Mouse (Mus musculus): ENCODE measurements around the gene Tmem255b. TPM values are rescaled to one million over a fixed set of nuclear protein-coding genes. Genes with fewer than 3 reads are reported as not detected.

The Tmem255b gene
- polyA plus RNA-seq, 1 experiment = not detected

DNA sequence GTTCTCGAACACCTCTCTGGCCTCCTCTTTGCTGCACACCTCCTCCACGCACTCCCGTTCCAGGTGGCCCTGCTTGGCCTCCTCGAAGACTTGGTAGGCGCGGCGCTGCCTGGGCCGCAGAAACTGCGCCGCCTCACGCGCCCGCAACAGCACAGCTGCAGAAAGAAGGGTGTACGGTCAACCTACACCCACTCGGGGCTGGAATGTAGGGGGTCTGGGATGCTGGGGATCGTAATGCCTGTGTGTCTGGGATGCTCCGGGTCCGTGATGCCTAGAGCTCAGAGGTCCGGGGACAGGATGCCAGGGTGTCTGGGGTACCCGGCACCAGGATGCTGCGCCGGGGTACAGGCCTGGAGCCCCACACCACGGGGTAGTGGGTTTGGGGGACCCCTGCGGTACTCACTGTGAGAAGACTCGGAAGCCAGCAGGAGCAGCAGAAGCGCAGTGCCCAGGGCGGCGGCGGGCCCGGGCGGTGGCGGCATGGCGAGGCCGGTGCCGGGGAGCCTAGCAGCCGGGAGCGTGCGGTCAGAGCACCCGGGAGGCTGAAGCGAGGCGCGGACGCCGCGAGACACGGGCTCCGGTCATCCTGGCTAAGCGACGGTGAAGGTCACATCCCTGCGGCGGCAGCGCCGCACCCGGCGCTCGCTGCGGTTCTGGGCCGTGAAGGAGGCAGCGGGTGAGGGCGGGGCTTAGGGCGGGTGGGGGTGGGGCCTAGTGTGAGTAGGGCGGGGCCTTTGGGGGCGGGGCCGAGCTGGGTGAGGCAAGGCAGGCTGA is 59.1 kb downstream of the Tmem255b start, which contains the start of gene Gas6:
TSS of gene Gas6 (minus strand) at position 633 of the 774 bp plus-strand sequence.
- Histone ChIP-seq H3K9ac (ENCODE audit: low read depth, poor library complexity, severe bottlenecking) (peak within 1 kb of the TSS; percentile 76), H3K36me3 (ENCODE audit: control insufficient read depth, insufficient read depth, low read length, poor library complexity, severe bottlenecking) (no peaks in the 10 kb centered on the region), H3K27me3 (ENCODE audit: control insufficient read depth, insufficient read depth, low read length, poor library complexity, severe bottlenecking) (peaks cover 3% of the 10 kb centered on the region; the same call in 1 of the 2 replicates), H3K4me3 (ENCODE audit: low read depth, low read length) (peak within 1 kb of the TSS; percentile 58), H3K27ac (ENCODE audit: insufficient read depth, low read length) (no peak within 1 kb of the TSS), H3K4me1 (ENCODE audit: control insufficient read depth, insufficient read depth, low read length) (peaks cover 4% of the 10 kb centered on the region), H3K9me3 (replicated peaks; ENCODE audit: control insufficient read depth, insufficient read depth, low read length, poor library complexity, severe bottlenecking) (no peaks in the 10 kb centered on the region)
- TF ChIP-seq POLR2A (IDR thresholded peaks at IDR 0.05; ENCODE audit: insufficient read depth, low read length) = peak; percentile 28
- no peak for TF ChIP-seq EP300 (IDR thresholded peaks at IDR 0.05; ENCODE audit: insufficient read depth, low read depth, low read length)

DNA sequence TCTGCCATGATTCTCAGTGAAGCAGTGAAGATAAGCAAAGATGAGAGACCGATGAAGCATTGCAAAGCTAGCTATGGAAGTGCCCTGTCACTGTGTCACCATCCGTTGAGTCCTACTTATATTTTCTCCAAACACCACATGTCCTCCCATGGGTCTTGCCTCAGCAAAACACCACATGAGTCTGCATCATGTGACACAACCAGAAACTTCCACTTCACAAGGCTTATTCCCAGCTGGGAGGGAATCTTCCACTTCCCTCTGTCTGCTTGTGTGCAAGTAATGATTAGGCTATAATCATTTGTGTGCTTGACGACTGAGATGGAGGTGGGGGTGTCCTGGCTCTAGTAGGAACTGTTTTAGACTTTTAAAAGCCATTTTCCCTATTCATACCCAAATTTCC is 66.2 kb downstream of the Tmem255b start:
- TF ChIP-seq POLR2A (IDR thresholded peaks at IDR 0.05; ENCODE audit: insufficient read depth, low read length) (no peak), EP300 (IDR thresholded peaks at IDR 0.05; ENCODE audit: insufficient read depth, low read depth, low read length) (no peak), CTCF (IDR thresholded peaks at IDR 0.05; ENCODE audit: low read depth, low read length) (no peak)
- H3K27ac ChIP-seq (ENCODE audit: insufficient read depth, low read length) = no peak overlapping the region
- H3K4me3 ChIP-seq (ENCODE audit: low read depth, low read length) = no peak overlapping the region

DNA sequence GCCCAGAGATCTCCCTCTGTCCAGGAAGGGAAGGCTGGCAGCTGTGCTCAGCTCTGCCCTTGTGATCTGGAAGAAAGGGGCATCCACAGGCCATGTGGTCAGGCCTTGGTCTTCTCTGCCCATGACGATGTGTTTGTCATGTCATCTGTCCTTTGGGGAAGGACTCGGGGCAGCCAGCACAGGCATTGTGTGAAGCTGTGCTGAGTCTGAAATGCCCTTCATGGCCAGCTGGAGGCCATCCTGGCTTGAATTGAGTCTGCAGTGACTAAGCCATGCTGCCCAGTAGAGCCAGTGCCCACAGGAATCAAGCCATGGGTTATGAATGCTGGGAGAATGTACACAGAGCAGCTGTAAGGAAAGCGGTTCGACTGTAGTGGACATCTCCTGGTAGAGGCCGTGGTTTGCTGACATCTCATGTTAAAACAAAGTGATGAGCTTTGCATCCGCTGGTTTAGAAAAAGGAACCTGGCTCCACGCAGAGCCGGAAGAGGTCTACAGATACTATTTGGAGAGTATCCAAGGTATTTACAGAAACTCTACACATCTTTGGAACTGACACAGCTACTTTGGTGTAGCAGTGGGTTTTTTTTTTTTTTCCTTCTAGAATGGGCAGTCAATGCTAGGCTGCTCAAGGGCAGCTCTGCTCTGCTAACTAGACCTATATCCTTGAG is 69.1 kb downstream of the Tmem255b start:
- Histone ChIP-seq H3K4me1 (ENCODE audit: control insufficient read depth, insufficient read depth, low read length) (no peaks in the 10 kb centered on the region), H3K27me3 (ENCODE audit: control insufficient read depth, insufficient read depth, low read length, poor library complexity, severe bottlenecking) (no peaks in the 10 kb centered on the region), H3K4me3 (ENCODE audit: low read depth, low read length) (no peak overlapping the region), H3K36me3 (ENCODE audit: control insufficient read depth, insufficient read depth, low read length, poor library complexity, severe bottlenecking) (no peaks in the 10 kb centered on the region), H3K9me3 (replicated peaks; ENCODE audit: control insufficient read depth, insufficient read depth, low read length, poor library complexity, severe bottlenecking) (no peaks in the 10 kb centered on the region), H3K27ac (ENCODE audit: insufficient read depth, low read length) (no peak overlapping the region), H3K9ac (ENCODE audit: low read depth, poor library complexity, severe bottlenecking) (no peak overlapping the region)
- TF ChIP-seq POLR2A (IDR thresholded peaks at IDR 0.05; ENCODE audit: insufficient read depth, low read length) = no peak
- TF ChIP-seq EP300 (IDR thresholded peaks at IDR 0.05; ENCODE audit: insufficient read depth, low read depth, low read length) = no peak
- no peak for TF ChIP-seq CTCF (IDR thresholded peaks at IDR 0.05; ENCODE audit: low read depth, low read length)

More for the DNA sequence above, 66.2 kb downstream of the Tmem255b start:
- H3K27me3 ChIP-seq (ENCODE audit: control insufficient read depth, insufficient read depth, low read length, poor library complexity, severe bottlenecking) = no peaks in the 10 kb centered on the region
- no peaks in the 10 kb centered on the region for H3K9me3 ChIP-seq (replicated peaks; ENCODE audit: control insufficient read depth, insufficient read depth, low read length, poor library complexity, severe bottlenecking)
- no peaks in the 10 kb centered on the region for H3K36me3 ChIP-seq (ENCODE audit: control insufficient read depth, insufficient read depth, low read length, poor library complexity, severe bottlenecking)
- no peaks in the 10 kb centered on the region for H3K4me1 ChIP-seq (ENCODE audit: control insufficient read depth, insufficient read depth, low read length)
- no peak overlapping the region for H3K9ac ChIP-seq (ENCODE audit: low read depth, poor library complexity, severe bottlenecking)

DNA sequence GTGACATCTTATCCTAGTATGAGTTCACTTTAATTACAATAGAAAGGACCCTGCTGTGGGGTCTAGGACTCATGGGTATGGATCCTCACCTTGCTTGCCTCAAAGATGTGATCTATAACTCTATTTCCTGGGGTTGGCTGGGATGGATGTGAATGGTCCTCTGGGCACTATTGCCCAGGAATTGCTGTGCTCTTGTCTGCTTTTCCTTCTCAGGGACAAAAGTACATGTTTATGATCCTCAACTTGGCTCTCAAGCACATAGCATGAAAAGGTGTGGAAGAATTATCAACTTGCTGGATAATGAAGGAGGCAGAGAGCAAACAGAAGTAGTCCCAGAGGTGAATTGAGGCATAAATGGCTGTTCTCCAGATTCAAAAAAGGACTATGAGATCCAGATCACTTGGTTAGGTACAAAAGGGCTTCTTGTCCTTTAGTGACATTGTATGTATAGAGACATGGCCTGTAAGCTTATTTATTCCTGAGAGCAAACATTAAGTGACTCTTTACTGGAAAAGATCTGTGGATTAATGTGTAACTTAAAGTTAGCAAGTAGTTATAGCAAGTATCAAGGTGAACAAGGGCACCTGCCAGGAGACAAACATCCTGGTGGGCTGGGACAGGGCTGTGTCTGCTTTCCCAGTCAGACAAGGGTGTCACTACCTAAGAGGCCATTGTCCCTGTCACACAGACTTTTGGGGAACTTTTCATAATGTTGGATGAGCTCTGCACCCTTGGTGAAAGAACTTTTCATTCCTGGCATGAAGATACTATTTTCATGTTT is 70.1 kb downstream of the Tmem255b start:
- Histone ChIP-seq H3K27me3 (ENCODE audit: control insufficient read depth, insufficient read depth, low read length, poor library complexity, severe bottlenecking) (no peaks in the 10 kb centered on the region), H3K9ac (ENCODE audit: low read depth, poor library complexity, severe bottlenecking) (no peak overlapping the region), H3K4me1 (ENCODE audit: control insufficient read depth, insufficient read depth, low read length) (no peaks in the 10 kb centered on the region), H3K36me3 (ENCODE audit: control insufficient read depth, insufficient read depth, low read length, poor library complexity, severe bottlenecking) (no peaks in the 10 kb centered on the region), H3K27ac (ENCODE audit: insufficient read depth, low read length) (no peak overlapping the region), H3K4me3 (ENCODE audit: low read depth, low read length) (no peak overlapping the region), H3K9me3 (replicated peaks; ENCODE audit: control insufficient read depth, insufficient read depth, low read length, poor library complexity, severe bottlenecking) (no peaks in the 10 kb centered on the region)
- TF ChIP-seq CTCF (IDR thresholded peaks at IDR 0.05; ENCODE audit: low read depth, low read length) (no peak), EP300 (IDR thresholded peaks at IDR 0.05; ENCODE audit: insufficient read depth, low read depth, low read length) (no peak), POLR2A (IDR thresholded peaks at IDR 0.05; ENCODE audit: insufficient read depth, low read length) (no peak)

DNA sequence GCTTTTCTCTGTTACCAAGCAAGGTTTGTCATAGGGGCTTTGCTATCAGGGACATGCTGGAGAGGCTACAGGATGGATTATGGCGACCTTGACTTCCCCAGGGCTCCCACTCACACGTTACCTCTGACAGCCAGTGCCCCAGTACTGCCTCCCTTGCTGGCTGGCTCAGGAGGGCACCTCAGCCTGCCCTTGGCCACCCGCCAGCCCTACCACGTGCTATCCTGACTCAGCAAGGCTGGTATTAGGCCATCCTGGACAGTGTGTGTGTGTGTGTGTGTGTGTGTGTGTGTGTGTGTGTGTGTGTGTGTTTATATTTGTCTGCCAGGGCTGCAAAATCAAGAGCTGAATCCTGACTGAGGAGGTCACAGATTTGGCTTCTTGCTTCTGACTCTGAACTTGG is 71.9 kb downstream of the Tmem255b start:
- Histone ChIP-seq H3K27ac (ENCODE audit: insufficient read depth, low read length) (no peak overlapping the region), H3K27me3 (ENCODE audit: control insufficient read depth, insufficient read depth, low read length, poor library complexity, severe bottlenecking) (no peaks in the 10 kb centered on the region), H3K9me3 (replicated peaks; ENCODE audit: control insufficient read depth, insufficient read depth, low read length, poor library complexity, severe bottlenecking) (no peaks in the 10 kb centered on the region)

More for the DNA sequence above, 71.9 kb downstream of the Tmem255b start:
- H3K4me3 ChIP-seq (ENCODE audit: low read depth, low read length) = no peak overlapping the region
- no peaks in the 10 kb centered on the region for H3K36me3 ChIP-seq (ENCODE audit: control insufficient read depth, insufficient read depth, low read length, poor library complexity, severe bottlenecking)
- no peak overlapping the region for H3K9ac ChIP-seq (ENCODE audit: low read depth, poor library complexity, severe bottlenecking)
- TF ChIP-seq CTCF (IDR thresholded peaks at IDR 0.05; ENCODE audit: low read depth, low read length) = no peak
- no peak for TF ChIP-seq POLR2A (IDR thresholded peaks at IDR 0.05; ENCODE audit: insufficient read depth, low read length)
- TF ChIP-seq EP300 (IDR thresholded peaks at IDR 0.05; ENCODE audit: insufficient read depth, low read depth, low read length) = no peak
- H3K4me1 ChIP-seq (ENCODE audit: control insufficient read depth, insufficient read depth, low read length) = no peaks in the 10 kb centered on the region
